Mouse (Mus musculus) limb, embryonic 10.5 days (tissue): ENCODE data around the gene Htr5b. TPM values are rescaled to one million over a fixed set of nuclear protein-coding genes. Genes with fewer than 3 reads are reported as not detected.

Source experiments
- DNase-seq: peaks from one replicate; pipeline ENCODE4 v3.0.0-alpha.2; 2017; ENCODE audit warnings: low spot score
- H3K27ac ChIP-seq: fragments of 300-500 bp; sonication (generic); 2 replicates; pipeline ENCODE4 v1.5.1; 2016; ENCODE audit warnings: mild to moderate bottlenecking
- H3K27me3 ChIP-seq: fragments of 300-500 bp; sonication (generic); 2 replicates; pipeline ENCODE4 v1.6.1; 2016; ENCODE audit warnings: low read depth, mild to moderate bottlenecking; ENCODE audit not compliant: poor library complexity, severe bottlenecking
- H3K36me3 ChIP-seq: fragments of 300-500 bp; sonication (generic); 2 replicates; pipeline ENCODE4 v1.6.1; 2016; ENCODE audit warnings: mild to moderate bottlenecking, moderate library complexity
- H3K4me1 ChIP-seq: fragments of 300-500 bp; sonication (generic); 2 replicates; pipeline ENCODE4 v1.6.1; 2016
- H3K4me3 ChIP-seq: fragments of 300-500 bp; sonication (generic); 2 replicates; pipeline ENCODE4 v1.5.1; 2016; ENCODE audit warnings: mild to moderate bottlenecking, moderate library complexity
- H3K9me3 ChIP-seq: fragments of 300-500 bp; sonication (generic); replicated peaks from 2 replicates; pipeline ENCODE4 v1.6.1; 2016; ENCODE audit warnings: mild to moderate bottlenecking
- WGBS: fragments of 180-500 bp; shearing (Covaris S2); methylation state at CpG from one replicate; pipeline ENCODE4 v1.1.7; 2016; 5-methylcytosine and 5-hydroxymethylcytosine counted together
- polyA plus RNA-seq: library from polyadenylated mRNA; unstranded; fragments of >200 nt; fragmentation: Nextera tagmentation; extraction: Ambion mirVana; gene quantifications from 2 replicates; pipeline ENCODE4 v1.2.1, GENCODE M21; 2016

Htr5b gene
- polyA plus RNA-seq, 1 experiment from 2014 or later, result 0.43 TPM

DNA sequence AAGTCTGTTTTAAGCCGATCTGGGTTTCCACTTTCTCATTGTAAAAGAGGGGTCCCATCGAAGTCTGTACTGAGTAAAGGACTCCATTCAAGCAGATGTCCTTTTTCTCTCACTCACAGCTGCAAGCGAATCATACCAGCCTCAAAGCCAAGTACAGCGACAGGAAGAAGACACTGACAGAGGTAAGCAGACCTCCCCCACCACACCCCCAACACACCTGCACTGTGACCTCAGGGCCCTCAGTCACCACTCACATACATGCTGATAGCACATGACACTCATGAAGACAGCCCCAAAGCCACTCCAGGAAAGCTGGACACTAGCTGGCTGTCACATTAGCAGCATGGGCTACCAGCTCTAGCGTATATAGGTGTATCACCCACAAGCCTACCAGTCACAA is 50.5 kb downstream of the Htr5b start:
- H3K4me3 ChIP-seq, result no peak overlapping the region
- H3K9me3 ChIP-seq, result no peaks in the 10 kb centered on the region
- no peak for DNase-seq
- no peak overlapping the region for H3K27ac ChIP-seq
- no peaks in the 10 kb centered on the region for H3K4me1 ChIP-seq
- no peaks in the 10 kb centered on the region for H3K27me3 ChIP-seq
- WGBS, result 95% methylated on average over 5 of the region's 5 CpGs
- H3K36me3 ChIP-seq, result peaks cover 50% of the 10 kb centered on the region

DNA sequence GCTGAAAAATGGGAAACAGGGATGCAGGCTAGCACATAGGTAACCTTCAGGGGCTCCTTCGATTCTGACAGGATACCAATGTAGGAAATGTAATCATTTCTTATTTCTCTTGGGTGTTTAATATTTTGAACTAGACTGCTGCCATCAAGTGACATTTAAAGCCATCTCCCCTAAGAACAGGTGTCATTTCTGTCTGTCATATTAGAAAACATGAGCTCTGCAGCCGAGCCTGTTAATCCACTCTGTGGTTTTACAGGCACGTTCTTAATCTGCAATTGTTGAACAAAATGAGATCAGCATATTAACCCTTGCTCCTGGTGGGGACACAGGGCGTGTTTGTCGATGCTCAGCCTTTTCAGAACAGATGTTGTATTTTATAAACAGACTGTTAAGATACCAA is 56.8 kb downstream of the Htr5b start:
- 91% methylated on average over 5 of the region's 5 CpGs for WGBS

DNA sequence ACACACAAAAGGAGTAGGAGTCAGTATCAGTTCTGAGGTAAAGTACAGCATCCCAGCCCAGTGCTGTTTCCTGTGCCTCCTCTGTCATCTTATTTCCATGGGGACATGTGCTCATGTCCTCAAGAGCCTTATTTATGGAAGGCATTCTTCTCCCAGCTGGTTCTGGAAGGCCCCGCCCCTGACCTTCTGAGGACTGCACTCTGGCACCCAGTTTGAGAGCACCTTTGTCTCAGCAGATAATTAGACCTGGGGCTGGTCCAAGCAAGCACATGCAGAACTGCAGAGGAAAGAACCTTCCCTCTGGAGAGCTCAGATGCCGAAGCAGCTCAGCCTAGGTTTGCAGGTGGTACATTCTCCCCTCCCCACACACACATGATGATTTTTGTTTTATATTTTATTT is 60.0 kb downstream of the Htr5b start:
- H3K36me3 ChIP-seq, result peaks cover 13% of the 10 kb centered on the region
- no peak for DNase-seq
- no peak overlapping the region for H3K4me3 ChIP-seq
- no peaks in the 10 kb centered on the region for H3K9me3 ChIP-seq
- H3K27me3 ChIP-seq, result no peaks in the 10 kb centered on the region
- H3K27ac ChIP-seq, result no peak overlapping the region
- WGBS, result 91% methylated on average over 2 of the region's 2 CpGs
- H3K4me1 ChIP-seq, result peaks cover 11% of the 10 kb centered on the region

More for the DNA sequence above, 56.8 kb downstream of the Htr5b start:
- H3K27me3 ChIP-seq, result no peaks in the 10 kb centered on the region
- no peaks in the 10 kb centered on the region for H3K9me3 ChIP-seq
- no peak overlapping the region for H3K4me3 ChIP-seq
- peaks cover 17% of the 10 kb centered on the region for H3K36me3 ChIP-seq
- no peak overlapping the region for H3K27ac ChIP-seq
- no peaks in the 10 kb centered on the region for H3K4me1 ChIP-seq
- no peak for DNase-seq

DNA sequence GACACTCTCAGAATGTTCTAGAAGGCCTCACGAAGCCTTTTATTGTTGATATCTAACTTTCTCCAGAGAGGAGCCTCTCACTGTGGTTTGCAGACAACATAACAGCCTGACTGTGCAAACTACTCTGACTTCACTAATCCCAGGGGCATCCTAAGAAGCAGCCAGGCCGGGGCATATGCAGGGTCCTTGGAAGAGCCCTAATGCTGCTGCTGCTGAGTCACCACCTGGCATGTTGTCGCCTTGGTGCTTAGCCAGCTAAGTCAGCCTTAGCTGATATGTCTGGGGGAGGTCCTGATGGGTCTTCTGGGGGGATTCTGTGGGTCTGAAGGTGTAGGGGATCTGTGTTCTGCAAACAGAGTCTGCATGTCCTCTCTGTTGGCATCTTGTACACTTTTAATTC is 62.0 kb downstream of the Htr5b start:
- DNase-seq, result no peak
- H3K27ac ChIP-seq, result no peak overlapping the region
- no peaks in the 10 kb centered on the region for H3K27me3 ChIP-seq
- H3K4me1 ChIP-seq, result peaks cover 14% of the 10 kb centered on the region
- no peak overlapping the region for H3K4me3 ChIP-seq
- peaks cover 31% of the 10 kb centered on the region for H3K36me3 ChIP-seq
- H3K9me3 ChIP-seq, result no peaks in the 10 kb centered on the region
- 91% methylated on average over 3 of the region's 3 CpGs for WGBS

DNA sequence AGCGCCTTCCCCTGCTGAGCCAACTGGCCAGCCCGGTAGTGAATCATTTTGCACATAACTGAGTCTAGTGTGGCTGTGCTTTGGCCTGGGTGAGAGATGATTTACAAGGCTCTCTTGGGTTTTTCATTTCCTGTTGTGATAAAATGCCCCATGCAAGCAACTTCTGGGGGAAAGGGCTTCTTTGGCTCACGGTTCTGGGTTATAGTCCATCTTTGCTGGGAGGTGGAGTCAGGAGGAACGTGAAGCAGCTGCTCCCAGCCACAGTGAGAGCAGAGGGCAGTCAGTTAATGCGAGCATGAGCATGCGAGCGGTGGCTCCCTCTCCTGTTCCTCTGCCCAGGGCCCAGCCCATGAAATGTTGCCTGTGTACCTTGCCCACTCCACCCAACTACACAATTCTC is 64.5 kb downstream of the Htr5b start:
- Histone ChIP-seq H3K27me3 (no peaks in the 10 kb centered on the region), H3K4me3 (no peak overlapping the region), H3K36me3 (peaks cover 27% of the 10 kb centered on the region), H3K4me1 (peaks cover 14% of the 10 kb centered on the region), H3K9me3 (no peaks in the 10 kb centered on the region), H3K27ac (peak overlapping the region; percentile 27; the same call in 1 of the 2 replicates)
- 66% methylated on average over 7 of the region's 7 CpGs for WGBS
- DNase-seq, result no peak

DNA sequence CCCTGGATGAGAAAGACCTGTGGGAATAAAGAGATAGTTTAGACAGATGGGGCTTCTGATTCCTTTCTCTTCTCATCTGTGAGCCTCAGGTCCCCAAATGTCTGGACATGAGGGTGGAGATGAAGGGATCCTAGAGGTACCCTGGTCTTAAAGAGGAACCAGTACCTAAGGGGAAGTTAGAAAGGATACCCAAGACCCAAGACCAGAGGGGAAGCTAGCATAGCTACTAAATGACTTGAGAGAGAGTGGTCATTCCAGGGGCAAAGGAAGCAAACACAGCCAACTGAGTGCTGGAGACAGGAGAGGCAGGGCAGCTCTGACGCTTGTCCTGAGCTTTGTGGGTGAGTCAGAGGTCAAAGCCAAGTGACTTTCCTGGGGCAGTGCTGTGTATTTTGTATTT is 65.6 kb downstream of the Htr5b start:
- Histone ChIP-seq H3K27ac (no peak overlapping the region), H3K4me1 (peaks cover 14% of the 10 kb centered on the region), H3K4me3 (no peak overlapping the region), H3K27me3 (no peaks in the 10 kb centered on the region), H3K9me3 (no peaks in the 10 kb centered on the region), H3K36me3 (peaks cover 24% of the 10 kb centered on the region)
- no peak for DNase-seq
- 68% methylated on average over 1 of the region's 1 CpGs for WGBS

DNA sequence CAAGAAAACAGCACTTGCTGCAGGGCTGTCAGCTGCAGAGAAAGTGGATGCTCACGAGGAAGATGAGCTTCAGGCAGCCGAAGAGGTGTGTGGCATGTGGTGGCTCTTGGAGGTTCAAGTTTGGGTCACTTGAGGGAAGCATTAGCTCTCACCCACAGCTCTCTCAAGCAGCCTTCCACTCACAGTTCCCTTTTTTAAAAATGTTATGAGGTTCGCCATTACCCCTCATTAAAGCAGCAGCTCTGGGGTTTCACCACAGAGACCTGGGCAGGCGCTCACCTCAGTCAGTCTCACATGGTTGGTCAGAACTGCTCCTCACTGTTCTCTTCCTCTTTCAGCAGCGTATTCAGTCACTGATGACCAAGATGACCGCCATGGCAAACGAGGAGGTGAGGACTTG is 66.4 kb downstream of the Htr5b start:
- no peak for DNase-seq
- Histone ChIP-seq H3K27ac (no peak overlapping the region), H3K4me3 (no peak overlapping the region), H3K36me3 (peaks cover 23% of the 10 kb centered on the region), H3K4me1 (peaks cover 14% of the 10 kb centered on the region), H3K27me3 (no peaks in the 10 kb centered on the region), H3K9me3 (no peaks in the 10 kb centered on the region)
- WGBS, result 89% methylated on average over 7 of the region's 7 CpGs

DNA sequence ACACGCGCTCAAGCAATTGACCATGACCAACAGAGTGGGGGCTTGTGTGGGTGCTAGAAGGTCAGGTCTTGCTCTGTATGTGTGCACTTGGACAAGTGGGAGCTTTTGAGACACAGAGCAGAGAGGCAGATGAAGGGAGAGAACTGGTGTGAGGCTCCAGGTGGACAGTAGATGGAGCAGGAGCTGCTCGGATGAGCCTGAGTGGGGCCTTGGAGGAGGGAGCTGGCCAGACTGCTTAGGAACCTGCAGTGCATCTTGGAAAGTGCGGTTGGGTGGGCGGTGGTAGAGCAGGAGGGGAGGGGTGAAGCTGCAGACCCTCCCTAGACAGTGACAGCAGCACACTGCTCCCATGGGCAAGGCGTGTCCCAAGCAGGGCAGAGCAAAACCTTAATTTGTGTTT is 68.2 kb downstream of the Htr5b start:
- Histone ChIP-seq H3K4me3 (no peak overlapping the region), H3K4me1 (peaks cover 14% of the 10 kb centered on the region), H3K9me3 (no peaks in the 10 kb centered on the region), H3K27ac (no peak overlapping the region), H3K27me3 (no peaks in the 10 kb centered on the region), H3K36me3 (peaks cover 26% of the 10 kb centered on the region)
- 66% methylated on average over 6 of the region's 6 CpGs for WGBS
- DNase-seq, result no peak

Other genes starting within 250 kb of the Htr5b start
- gene Insig2, start 195.9 kb downstream of the Htr5b start, polyA plus RNA-seq, result 18.1 and 18.5 TPM in 2 replicates
- gene Ccdc93, start 97.4 kb downstream of the Htr5b start, polyA plus RNA-seq, result 11.4 and 12.1 TPM in 2 replicates
- gene Ddx18, start 39.5 kb upstream of the Htr5b start, polyA plus RNA-seq, result 75.5 and 89.8 TPM in 2 replicates